Mouse (Mus musculus) CD4-positive, CD25-positive, alpha-beta regulatory T cell, adult 2 months (primary cell): Measurements from ENCODE around the gene Gm9844.
A peak's percentile ranks its signal among the peaks of the same experiment; 100 is the strongest.

Source experiments
- DNase-seq: peaks from one replicate; pipeline ENCODE4 v3.0.0-alpha.2; 2012; ENCODE audit warnings: low read depth, low spot score

Gm9844 gene

GRCm38 (mm10) chr7:24901114-24901513 is 39.1 kb downstream of the Gm9844 start:
- peak; percentile 37 for DNase-seq

DNA sequence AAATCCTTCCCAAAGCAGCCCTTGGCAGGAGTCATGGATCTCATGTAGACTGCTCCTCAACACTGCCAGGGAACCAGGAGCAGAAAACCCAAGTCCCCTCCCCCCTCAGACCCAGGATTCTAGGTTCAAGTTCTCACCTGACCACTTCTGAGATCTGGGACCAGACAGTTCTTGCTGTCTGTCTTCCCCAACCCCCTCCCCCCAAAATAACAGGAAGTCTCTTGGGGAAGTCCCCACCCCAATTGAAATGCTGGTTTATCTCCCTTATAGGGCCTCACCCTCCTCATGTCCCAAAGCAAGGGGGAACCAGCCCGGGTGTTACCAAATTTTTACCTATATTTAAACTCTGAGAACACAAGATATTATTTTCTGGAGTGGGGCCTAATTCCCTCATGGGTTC is 39.8 kb downstream of the Gm9844 start:
- peak; percentile 79 for DNase-seq

DNA sequence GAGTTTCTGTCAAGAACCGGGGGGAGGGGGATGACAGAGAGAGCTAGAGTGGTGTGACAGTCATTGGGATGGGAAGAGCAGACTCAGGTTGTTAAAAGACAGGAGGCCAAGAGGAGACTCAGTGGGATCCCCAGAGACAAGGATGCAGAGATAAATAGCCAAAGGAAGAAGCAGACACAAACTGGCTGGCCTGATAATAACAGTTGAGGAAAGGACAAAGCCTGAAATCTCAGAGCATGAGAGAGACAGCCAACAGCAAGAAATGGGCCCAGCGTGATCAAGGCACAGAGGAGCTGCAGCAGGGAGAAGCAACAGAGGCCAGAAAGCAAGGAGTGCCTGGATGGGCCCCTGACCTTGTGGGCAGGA is 40.2 kb downstream of the Gm9844 start:
- no peak for DNase-seq

GRCm38 (mm10) chr7:24902630-24903443 is 40.8 kb downstream of the Gm9844 start, which contains the start of gene Arhgef1:
Gene Arhgef1, plus strand, starts transcription at chr7:24902912.
- peak; percentile 85 for DNase-seq

DNA sequence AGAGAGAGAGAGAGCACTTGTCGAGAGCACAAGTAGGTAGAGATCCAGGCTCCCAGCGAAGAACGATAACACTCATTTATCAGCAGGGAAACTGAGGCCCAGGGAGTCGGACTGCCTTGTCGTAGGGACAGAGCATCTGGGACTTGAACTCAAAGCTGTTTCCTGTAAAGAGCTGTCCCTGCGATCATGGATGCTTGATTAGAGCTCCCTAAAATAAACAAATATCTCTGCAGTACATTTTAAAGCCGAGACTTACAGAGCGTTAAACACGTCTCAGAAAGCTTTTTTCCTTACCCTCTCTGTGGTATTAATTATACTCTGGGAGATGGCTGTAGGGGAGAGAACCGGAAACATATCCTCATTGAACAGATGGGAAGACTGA is 41.4 kb downstream of the Gm9844 start:
- DNase-seq, result peak; percentile 44

DNA sequence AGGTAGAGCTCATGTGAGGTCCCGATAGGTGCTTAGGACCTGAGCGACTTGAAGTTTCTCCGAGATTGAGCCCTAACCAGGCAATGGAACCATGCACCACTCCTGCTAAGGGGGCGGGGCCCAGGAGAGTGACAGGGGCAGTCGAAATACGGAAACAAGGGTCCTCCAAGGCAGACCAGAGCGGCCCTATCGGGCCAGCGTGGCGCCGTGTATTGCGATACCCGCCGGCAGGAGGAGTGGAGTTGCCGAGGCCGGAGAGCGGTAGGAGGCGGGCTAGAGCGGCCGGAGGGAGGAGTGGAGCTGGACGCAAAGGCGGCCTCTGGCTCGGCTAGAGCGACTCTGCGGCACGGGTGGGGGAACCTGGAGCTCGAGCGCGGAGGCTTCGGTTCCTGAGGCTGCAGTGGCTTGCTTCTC is 42.1 kb downstream of the Gm9844 start:
- peak; percentile 97 for DNase-seq

DNA sequence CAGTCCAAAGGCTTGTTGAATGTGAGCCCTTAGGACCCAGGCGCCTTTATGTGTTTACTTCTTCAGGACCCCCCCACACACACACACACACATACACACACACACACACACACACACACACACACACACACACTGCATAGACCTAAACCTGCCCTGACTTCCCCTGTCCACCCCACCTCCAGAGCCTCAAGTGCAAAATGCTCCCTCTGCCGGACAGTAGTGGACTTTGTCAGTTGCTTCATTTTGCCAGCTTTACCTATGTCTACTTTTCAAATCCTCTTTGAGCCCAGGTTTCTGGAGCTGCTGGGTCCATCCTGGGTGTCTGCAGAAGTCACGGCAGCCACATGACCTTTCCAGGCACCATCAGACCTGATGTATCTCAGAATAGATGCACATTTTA is 42.9 kb downstream of the Gm9844 start:
- peak; percentile 81 for DNase-seq

GRCm38 (mm10) chr7:24906551-24906950 is 44.5 kb downstream of the Gm9844 start:
- DNase-seq, result peak; percentile 49

DNA sequence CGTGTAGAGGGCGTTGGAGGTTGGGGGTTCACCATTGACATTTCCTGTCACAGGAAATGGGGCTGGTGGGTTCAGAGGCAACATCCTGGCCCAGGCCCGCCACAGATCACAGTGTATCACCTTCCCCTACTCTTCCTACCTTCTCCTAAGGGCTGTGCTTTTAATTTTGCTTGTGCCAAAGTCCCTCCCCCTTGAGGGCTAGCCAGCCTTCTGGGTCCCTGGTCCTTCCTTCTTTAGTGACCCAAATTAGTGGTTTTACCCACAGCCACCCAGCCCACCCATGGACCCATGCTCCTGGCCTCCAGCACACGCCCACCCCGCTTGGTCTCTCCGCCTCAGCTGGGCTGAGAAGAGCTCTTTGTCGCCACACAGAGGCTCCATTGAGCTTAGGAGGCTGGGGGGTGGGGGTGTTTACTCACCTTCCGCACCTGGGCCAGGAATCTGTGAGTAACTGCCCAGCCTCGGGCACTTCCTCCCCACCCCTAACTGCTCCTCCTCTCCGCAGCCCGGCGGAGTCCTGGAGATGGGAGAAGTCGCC is 45.3 kb downstream of the Gm9844 start:
- peak; percentile 87 for DNase-seq
